Mouse (Mus musculus) c-Kit-positive CD71-positive TER-119-negative erythroid progenitor cells, embryonic 14.5 days (primary cell): Measurements from ENCODE around the gene Tns1.

Experiments used
- DNase-seq: peaks from one replicate; pipeline ENCODE4 v3.0.0-alpha.2; 2013; ENCODE audit warnings: low read depth

Gene Tns1

GRCm38 (mm10) chr1:74058309-74058708 is 65.9 kb downstream of the Tns1 start:
- no peak for DNase-seq

DNA sequence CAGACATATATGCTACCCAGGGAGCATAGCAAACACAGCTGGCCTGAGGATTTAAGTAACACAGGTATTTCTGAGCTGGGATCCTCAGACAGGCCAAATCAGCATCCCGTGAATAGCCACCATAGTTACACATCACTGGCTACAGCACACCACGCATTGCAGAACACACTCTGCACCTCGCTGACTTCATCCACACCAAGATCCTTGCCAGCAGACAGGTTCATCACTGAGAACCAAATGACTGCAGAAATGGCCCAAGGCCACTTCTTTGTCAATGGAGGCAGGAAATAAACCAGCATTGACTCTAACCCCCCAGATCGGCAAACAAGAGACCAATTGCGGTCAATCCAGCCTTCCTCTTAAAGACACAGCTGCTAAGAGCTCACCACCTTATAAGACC is 66.7 kb downstream of the Tns1 start:
- DNase-seq: no peak

- DNase-seq: no peak
Observed at GRCm38 (mm10) chr1:74055552-74055951, 68.7 kb downstream of the Tns1 start.

DNA sequence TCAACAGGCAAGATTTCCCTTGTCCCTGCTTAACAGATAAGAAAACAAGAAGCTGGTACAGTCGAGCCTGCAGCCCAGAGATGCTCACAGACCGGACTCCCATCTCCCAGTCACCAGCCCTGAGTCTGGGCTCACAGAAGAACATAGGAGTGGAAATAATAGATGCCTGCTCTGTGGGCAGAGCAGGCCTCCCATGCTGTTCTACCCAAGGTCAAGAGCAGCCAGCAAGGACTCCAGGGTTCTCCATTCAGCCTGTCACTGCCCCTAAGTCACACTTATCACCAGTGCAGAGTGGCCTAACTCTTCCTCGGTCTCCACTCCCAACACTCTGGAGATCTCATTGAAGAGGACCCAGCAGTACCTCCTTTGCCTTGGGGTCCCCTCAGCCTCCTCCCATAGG is 69.8 kb downstream of the Tns1 start:
- DNase-seq: no peak

GRCm38 (mm10) chr1:74054007-74054406 is 70.2 kb downstream of the Tns1 start:
- no peak for DNase-seq

- DNase-seq: no peak
Observed at GRCm38 (mm10) chr1:74053068-74053467, 71.2 kb downstream of the Tns1 start.

GRCm38 (mm10) chr1:74051349-74051748 is 72.9 kb downstream of the Tns1 start:
- DNase-seq: no peak

DNA sequence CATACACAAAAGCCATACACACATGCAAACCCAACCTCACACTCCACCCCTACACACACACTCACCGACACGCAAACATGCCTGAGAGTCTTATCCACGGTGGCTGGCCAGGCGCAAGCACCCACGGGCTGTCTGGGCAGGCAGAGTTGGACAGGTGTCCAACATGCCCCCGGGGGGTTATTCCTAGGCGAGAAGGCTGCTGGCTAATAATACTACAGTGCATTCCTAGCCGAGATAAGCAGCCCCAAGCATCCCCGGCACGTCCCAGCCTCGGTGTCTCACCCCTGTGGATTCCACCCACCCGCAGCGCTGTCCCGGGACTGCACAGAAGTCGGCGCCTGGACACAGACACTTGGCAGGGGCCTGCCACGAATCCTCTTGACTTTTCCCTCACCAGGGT is 74.8 kb downstream of the Tns1 start:
- DNase-seq: no peak

- DNase-seq: no peak
Observed at GRCm38 (mm10) chr1:74047722-74048121, 76.5 kb downstream of the Tns1 start.

GRCm38 (mm10) chr1:74047311-74047710 is 76.9 kb downstream of the Tns1 start:
- DNase-seq: no peak

DNA sequence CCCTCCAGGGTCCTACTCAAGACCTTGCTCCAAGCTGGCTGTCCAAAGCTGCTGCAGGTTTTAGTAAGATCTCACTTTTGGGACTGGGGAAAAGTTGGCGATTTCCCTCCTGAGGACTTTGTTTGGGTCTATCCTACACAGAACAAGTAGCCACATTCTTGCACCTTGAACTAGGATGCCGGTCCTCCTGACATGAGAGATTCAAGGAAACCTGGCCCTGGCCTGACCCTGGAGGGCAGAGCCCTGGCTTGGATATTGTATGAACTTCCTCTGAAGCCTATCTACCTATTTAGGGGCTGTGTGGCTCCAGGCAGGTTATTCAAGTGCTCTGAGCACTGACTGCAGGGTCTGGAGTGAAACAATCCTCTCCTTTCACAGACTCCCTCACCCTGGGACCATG is 79.2 kb downstream of the Tns1 start:
- DNase-seq: no peak

GRCm38 (mm10) chr1:74044421-74044820 is 79.8 kb downstream of the Tns1 start:
- no peak for DNase-seq

- DNase-seq: no peak
Observed at GRCm38 (mm10) chr1:74043584-74044105, 80.6 kb downstream of the Tns1 start.

DNA sequence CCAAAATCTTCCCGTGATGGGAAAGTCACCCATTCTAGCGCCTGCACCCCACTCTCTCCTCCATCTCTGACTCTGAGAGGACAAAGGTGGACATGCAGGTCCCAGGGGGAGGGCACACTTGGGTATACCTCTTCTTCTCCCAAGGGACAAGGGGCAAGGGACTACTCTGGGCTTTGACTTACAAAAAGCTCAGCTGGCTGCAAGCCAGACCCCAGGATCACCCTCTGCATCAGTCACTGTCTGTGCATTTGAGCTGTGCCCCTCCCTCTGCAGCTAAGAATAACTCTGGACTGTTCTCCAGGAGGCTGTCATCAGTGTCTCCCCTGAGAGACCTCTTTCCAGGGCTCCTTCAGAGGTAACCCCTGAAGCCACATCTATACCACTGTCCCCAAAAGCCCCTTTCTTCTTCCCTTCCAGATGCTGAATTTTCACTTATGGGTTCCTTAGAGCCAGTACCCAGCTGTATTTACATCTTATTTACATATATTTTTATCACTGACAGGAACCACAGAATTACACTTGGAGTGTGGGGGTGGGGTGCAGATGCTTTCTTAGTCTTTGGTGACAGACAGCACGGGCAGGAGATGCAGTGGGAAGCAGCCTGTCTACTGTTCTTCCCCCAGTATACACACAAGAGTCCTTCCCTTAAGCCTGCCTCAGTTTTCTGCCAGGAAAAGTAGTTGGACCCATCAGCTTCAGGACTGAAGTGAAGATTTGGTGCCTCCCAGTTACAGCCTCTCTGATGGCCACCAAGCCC is 81.4 kb downstream of the Tns1 start:
- no peak for DNase-seq

DNA sequence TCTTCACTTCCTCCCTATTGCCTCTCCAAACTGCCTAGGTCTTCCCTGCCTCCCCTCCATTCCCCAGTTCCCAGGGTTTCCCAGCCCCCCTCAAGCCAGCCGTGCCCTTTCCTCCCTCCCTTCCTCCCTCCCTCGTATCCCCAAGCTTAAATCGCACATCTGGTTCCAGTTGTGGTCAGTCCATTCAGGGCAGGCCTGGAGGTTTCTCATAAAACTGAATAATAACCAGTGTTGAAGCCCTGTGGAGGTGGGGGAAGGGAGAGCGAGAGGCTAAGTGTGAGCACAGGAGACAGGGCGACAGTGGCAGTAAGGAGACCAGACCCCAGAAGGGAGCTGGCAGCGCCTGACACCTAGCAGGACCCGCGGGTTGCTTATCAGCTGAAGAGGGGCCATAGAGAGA is 82.6 kb downstream of the Tns1 start:
- no peak for DNase-seq

DNA sequence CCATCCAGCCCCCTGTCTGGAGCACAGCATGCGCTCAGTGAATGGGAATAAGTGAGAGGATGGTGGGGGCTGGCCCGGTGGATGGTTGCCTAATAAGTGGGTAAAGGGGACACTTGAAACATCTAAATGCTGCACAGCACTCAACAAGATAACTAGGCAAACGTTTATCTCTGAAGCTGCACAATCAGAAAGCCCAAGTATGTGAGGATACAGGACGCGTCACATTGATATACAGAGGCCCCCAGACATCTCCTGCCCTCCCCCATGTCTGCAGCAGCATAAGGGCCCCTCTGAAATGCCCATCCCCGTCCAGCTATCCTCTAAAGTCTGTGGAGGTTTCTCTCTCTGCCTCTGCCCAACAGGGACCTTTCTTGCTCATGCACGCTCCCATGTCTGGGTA is 83.1 kb downstream of the Tns1 start:
- DNase-seq: no peak

GRCm38 (mm10) chr1:74036560-74037390 is 87.5 kb downstream of the Tns1 start:
- DNase-seq: no peak

GRCm38 (mm10) chr1:74035912-74036489 is 88.2 kb downstream of the Tns1 start:
- no peak for DNase-seq

DNA sequence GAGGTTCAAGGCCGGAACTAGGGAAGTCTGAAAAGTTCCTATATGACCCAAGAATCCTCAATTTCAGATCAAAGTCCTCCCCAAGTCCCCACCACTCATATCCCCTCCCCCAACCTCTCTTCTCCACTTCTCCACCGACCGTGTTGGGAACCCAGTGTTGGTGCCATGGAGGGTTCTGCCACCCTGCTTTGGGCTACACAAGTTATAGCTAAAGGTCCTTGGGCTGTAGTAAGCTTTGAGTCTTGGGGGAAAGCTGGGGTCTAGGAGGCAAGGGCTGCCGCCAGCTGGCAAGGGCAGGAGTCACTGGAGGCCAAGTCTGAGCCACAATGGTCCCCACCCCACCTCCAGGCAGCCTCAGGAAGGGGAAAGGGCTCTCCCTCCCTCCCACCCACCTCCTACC is 88.8 kb downstream of the Tns1 start:
- no peak for DNase-seq

DNA sequence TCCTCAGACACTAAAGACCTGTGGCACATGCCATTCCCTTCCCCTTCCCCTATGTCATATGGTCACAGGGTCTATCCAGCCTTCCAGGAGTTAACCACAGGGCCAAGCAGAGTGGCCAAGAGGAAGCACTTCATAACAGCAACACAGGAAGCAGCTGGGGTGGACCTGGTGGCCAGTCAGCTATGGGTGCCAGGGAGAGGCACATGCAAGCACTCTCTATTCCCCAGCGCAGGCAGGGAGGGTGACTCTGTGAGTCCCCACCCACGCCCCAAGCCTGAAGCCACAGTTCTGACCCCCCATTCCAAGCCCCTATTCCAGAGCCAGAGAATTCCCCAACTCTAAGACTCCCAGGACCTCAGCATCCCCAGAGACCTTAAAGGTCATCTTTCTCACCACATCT is 89.5 kb downstream of the Tns1 start:
- DNase-seq: no peak

DNA sequence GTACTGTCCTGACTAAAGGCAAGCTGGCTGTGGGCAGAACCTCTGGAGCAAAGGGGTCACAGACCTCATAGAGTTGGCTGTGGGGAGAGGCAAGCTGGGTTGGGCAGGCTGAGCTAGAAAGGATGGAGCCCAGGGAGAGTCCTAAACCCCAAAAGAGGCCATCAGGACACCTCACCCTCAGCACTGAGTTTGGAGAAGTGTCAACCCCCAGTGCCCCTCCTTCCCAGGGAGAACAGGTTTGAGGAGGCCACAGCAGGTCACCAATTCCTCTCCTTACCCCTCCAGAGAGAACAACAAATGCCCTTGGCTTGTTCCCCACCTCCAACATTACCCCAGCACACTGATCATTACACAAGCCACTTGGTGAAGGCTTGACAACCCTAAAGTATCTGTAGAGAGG is 90.0 kb downstream of the Tns1 start:
- DNase-seq: no peak

- DNase-seq: no peak
Observed at GRCm38 (mm10) chr1:74033407-74033806, 90.8 kb downstream of the Tns1 start.

GRCm38 (mm10) chr1:74032966-74033365 is 91.3 kb downstream of the Tns1 start:
- DNase-seq: no peak
